Mouse (Mus musculus) MEL-GATA-1-ER (cell line): ENCODE data around the gene Tecpr1.
A peak's percentile ranks its signal among the peaks of the same experiment; 100 is the strongest.

ENCODE experiments used
- DNase-seq: peaks from one replicate; pipeline ENCODE4 v3.0.0-alpha.2; 2012; ENCODE audit warnings: low read depth; ENCODE audit errors: extremely low read depth

Gene Tecpr1

GRCm38 (mm10) chr5:144173648-144174047, 49.8 kb downstream of the Tecpr1 start:
- DNase-seq = no peak

GRCm38 (mm10) chr5:144169275-144169975, 54.0 kb downstream of the Tecpr1 start:
- DNase-seq = no peak

GRCm38 (mm10) chr5:144165756-144166155, 57.7 kb downstream of the Tecpr1 start:
- DNase-seq = no peak

- DNase-seq = no peak
Measured at GRCm38 (mm10) chr5:144162813-144163517, 60.5 kb downstream of the Tecpr1 start.

- DNase-seq = no peak
Measured at GRCm38 (mm10) chr5:144162080-144162812, 61.2 kb downstream of the Tecpr1 start.

- no peak for DNase-seq
Measured at GRCm38 (mm10) chr5:144159137-144159536, 64.3 kb downstream of the Tecpr1 start.

GRCm38 (mm10) chr5:144158604-144159003, 64.8 kb downstream of the Tecpr1 start:
- DNase-seq = no peak

- DNase-seq = peak; percentile 47
Measured at GRCm38 (mm10) chr5:144154528-144154927, 68.9 kb downstream of the Tecpr1 start.

GRCm38 (mm10) chr5:144151270-144151669, 72.1 kb downstream of the Tecpr1 start:
- no peak for DNase-seq

- DNase-seq = no peak
Measured at GRCm38 (mm10) chr5:144149530-144149929, 73.9 kb downstream of the Tecpr1 start.

- no peak for DNase-seq
Measured at GRCm38 (mm10) chr5:144146898-144147297, 76.5 kb downstream of the Tecpr1 start.
